Mouse (Mus musculus) G1E (cell line): Measurements from ENCODE around the gene Olfr867.

Experiments
- CTCF ChIP-seq: IDR thresholded peaks from 2 replicates; pipeline ENCODE4 v1.5.1; 2012; ENCODE audit warnings: low read depth, low read length, inconsistent platforms, mixed read lengths
- GATA1 ChIP-seq: IDR thresholded peaks from 2 replicates; pipeline ENCODE4 v1.6.1; 2012; ENCODE audit warnings: borderline replicate concordance, low read length, inconsistent platforms, mixed read lengths
- GATA2 ChIP-seq: IDR thresholded peaks from 2 replicates; pipeline ENCODE4 v1.6.1; 2012; ENCODE audit warnings: low read depth, low read length, inconsistent platforms, borderline replicate concordance
- POLR2AphosphoS5 ChIP-seq: IDR thresholded peaks from 2 replicates; pipeline ENCODE4 v1.6.1; 2012; ENCODE audit warnings: low read depth, low read length, inconsistent platforms; ENCODE audit not compliant: insufficient replicate concordance
- TAL1 ChIP-seq: conservative IDR thresholded peaks from 2 replicates; pipeline ENCODE4 v1.6.1; 2012; ENCODE audit warnings: low read depth, low read length, inconsistent platforms, mixed read lengths

DNA sequence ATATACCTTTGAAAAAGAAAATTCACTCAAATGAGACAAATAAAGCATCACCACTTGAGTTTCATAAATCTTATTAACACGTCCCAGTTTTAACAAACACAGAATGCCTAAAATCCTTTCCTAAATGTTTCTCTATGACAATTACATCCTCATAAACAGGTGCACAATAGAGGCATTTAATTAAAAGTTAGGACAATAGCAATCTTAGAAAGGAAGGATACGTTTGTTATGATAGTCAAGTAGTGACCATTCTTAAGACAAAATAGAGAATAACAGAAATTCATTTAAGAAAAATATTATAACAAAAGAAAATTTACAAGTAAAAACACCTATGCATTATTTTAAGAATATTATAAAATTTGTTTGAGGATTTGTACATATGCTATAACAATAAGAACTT lies 29.4 kb downstream of the Olfr867 start, which contains the start of gene Olfr866:
- no peak for TF ChIP-seq CTCF
- no peak for TF ChIP-seq GATA1
- TF ChIP-seq POLR2AphosphoS5: no peak
- no peak for TF ChIP-seq TAL1
- TF ChIP-seq GATA2: no peak
